Mouse (Mus musculus) liver, embryonic 14.5 days (tissue): ENCODE results near the gene Lyrm1. TPM values are rescaled to one million over a fixed set of nuclear protein-coding genes. Genes with fewer than 3 reads are reported as not detected.

Experiments
- ATAC-seq: fragments of 200-750 bp; cut with Nextera tagmentation; 2 replicates; pipeline ENCODE4 v1.8.0; 2017; ENCODE audit warnings: moderate number of reproducible peaks, mild to moderate bottlenecking, moderate library complexity; ENCODE audit not compliant: insufficient read depth
- DNase-seq, 3 experiments: peaks; one replicate each; pipeline ENCODE4 v3.0.0-alpha.2; 2012 to 2013; ENCODE audit warnings: low read depth in 3 of 3, low spot score in 3 of 3
- H3K27ac ChIP-seq: fragments of 300-500 bp; sonication (generic); 2 replicates; pipeline ENCODE4 v1.5.1; 2014; ENCODE audit warnings: moderate library complexity, mild to moderate bottlenecking, control low read depth, inconsistent platforms
- H3K27me3 ChIP-seq: fragments of 300-500 bp; sonication (generic); 2 replicates; pipeline ENCODE4 v1.6.1; 2014; ENCODE audit warnings: mild to moderate bottlenecking, low read length, moderate library complexity; ENCODE audit not compliant: control insufficient read depth, insufficient read depth
- H3K36me3 ChIP-seq: fragments of 300-500 bp; sonication (generic); replicated peaks from 2 replicates; pipeline ENCODE4 v1.6.1; 2014; ENCODE audit warnings: low read depth; ENCODE audit not compliant: control insufficient read depth, insufficient read depth
- H3K4me1 ChIP-seq, 2 experiments: fragments of 200-500 bp in 1 of 2; fragments of 300-500 bp in 1 of 2; sonication (generic) in 1 of 2; replicated peaks; 2 replicates each; pipeline ENCODE4 v1.6.1; 2012 to 2014; ENCODE audit warnings: antibody characterized with exemption in 1 of 2, inconsistent platforms in 1 of 2, low read length in 1 of 2; ENCODE audit not compliant: control insufficient read depth in 2 of 2, insufficient read depth in 2 of 2
- H3K4me2 ChIP-seq: fragments of 300-500 bp; sonication (generic); 2 replicates; pipeline ENCODE4 v1.6.1; 2014; ENCODE audit warnings: low read depth, mild to moderate bottlenecking, control low read depth, moderate library complexity
- H3K4me3 ChIP-seq, 2 experiments: fragments of 200-500 bp in 1 of 2; fragments of 300-500 bp in 1 of 2; sonication (generic) in 1 of 2; 2 replicates each; pipeline ENCODE4 v1.5.1; 2012 to 2014; ENCODE audit warnings: low read depth in 2 of 2, low read length in 2 of 2, mild to moderate bottlenecking in 2 of 2, control low read depth in 1 of 2, inconsistent platforms in 1 of 2, moderate library complexity in 1 of 2; ENCODE audit not compliant: insufficient read depth in 1 of 2
- H3K9ac ChIP-seq: fragments of 300-500 bp; sonication (generic); replicated peaks from 2 replicates; pipeline ENCODE4 v1.6.1; 2014; ENCODE audit warnings: mild to moderate bottlenecking, control low read depth, moderate library complexity
- H3K9me3 ChIP-seq: fragments of 300-500 bp; sonication (generic); 2 replicates; pipeline ENCODE4 v1.6.1; 2016; ENCODE audit warnings: low read length, mixed read lengths; ENCODE audit not compliant: control insufficient read depth
- CTCF ChIP-seq: IDR thresholded peaks from 2 replicates; pipeline ENCODE4 v1.5.1; 2016; ENCODE audit warnings: antibody characterized with exemption, low read depth, control low read depth
- EP300 ChIP-seq: IDR thresholded peaks from 2 replicates; pipeline ENCODE4 v1.6.1; 2016; ENCODE audit warnings: antibody characterized with exemption, low read depth
- WGBS: fragments of 180-500 bp; shearing (Covaris S2); extraction: QIAGEN DNeasy Blood & Tissue Kit; methylation state at CpG from one replicate; pipeline ENCODE4 v1.1.7; 2014; ENCODE audit not compliant: insufficient replicate concordance; 5-methylcytosine and 5-hydroxymethylcytosine counted together
- polyA plus RNA-seq, 2 experiments: library from polyadenylated mRNA; depleted of rRNA in 1 of 2; stranded (reverse) in 1 of 2; unstranded in 1 of 2; fragments of >200 nt; fragmentation: Nextera tagmentation in 1 of 2; extraction: Ambion mirVana in 1 of 2; gene quantifications; 2 replicates each; pipeline versions ENCODE4 v1.2.1 to v1.2.3; 2012 to 2014

The Lyrm1 gene
- polyA plus RNA-seq, 2 experiments, result 1.4 to 3.2 TPM

- Histone ChIP-seq H3K36me3 (no peaks in the 10 kb centered on the region), H3K9me3 (no peaks in the 10 kb centered on the region), H3K4me1 (0 out of 4 replicates have a peak, but pooled peaks cover 0 to 2% of the 10 kb centered on the region in 2 experiments), H3K27ac (no peak overlapping the region), H3K4me2 (no peak overlapping the region), H3K9ac (no peak overlapping the region), H3K27me3 (no peaks in the 10 kb centered on the region), H3K4me3 (no peak overlapping the region)
- no peak for DNase-seq
- no peak for TF ChIP-seq CTCF
- TF ChIP-seq EP300, result no peak
- WGBS, result 55% methylated on average over 5 of the region's 5 CpGs
- ATAC-seq, result no peak
Observed at GRCm38 (mm10) chr7:119880345-119880744, 15.3 kb upstream of the Lyrm1 start.

- no peak for TF ChIP-seq EP300
- no peak for TF ChIP-seq CTCF
- no peaks in the 10 kb centered on the region for H3K27me3 ChIP-seq
- no peak overlapping the region for H3K4me2 ChIP-seq
- H3K9ac ChIP-seq, result no peak overlapping the region
- no peak for ATAC-seq
- 0 out of 4 replicates have a peak, but pooled peaks cover 0 to 2% of the 10 kb centered on the region in 2 experiments for H3K4me1 ChIP-seq
- WGBS, result 80% methylated on average over 2 of the region's 2 CpGs
- no peaks in the 10 kb centered on the region for H3K9me3 ChIP-seq
- no peak overlapping the region for H3K4me3 ChIP-seq
- H3K27ac ChIP-seq, result no peak overlapping the region
- H3K36me3 ChIP-seq, result no peaks in the 10 kb centered on the region
- DNase-seq, result no peak
Observed at GRCm38 (mm10) chr7:119881229-119881628, 14.4 kb upstream of the Lyrm1 start.

GRCm38 (mm10) chr7:119887887-119888286, 7.8 kb upstream of the Lyrm1 start:
- WGBS, result 65% methylated on average over 4 of the region's 4 CpGs
- H3K4me1 ChIP-seq, result no peaks in the 10 kb centered on the region
- no peak for ATAC-seq
- DNase-seq, result no peak
- H3K27me3 ChIP-seq, result no peaks in the 10 kb centered on the region
- H3K4me2 ChIP-seq, result no peak overlapping the region
- no peak for TF ChIP-seq EP300
- TF ChIP-seq CTCF, result no peak
- no peaks in the 10 kb centered on the region for H3K36me3 ChIP-seq
- no peaks in the 10 kb centered on the region for H3K9me3 ChIP-seq
- no peak overlapping the region for H3K9ac ChIP-seq
- no peak overlapping the region for H3K27ac ChIP-seq
- no peak overlapping the region for H3K4me3 ChIP-seq

GRCm38 (mm10) chr7:119892198-119892597, 3.5 kb upstream of the Lyrm1 start:
- DNase-seq (no peak), ATAC-seq (no peak)
- Histone ChIP-seq H3K27me3 (no peaks in the 10 kb centered on the region), H3K4me3 (no peak overlapping the region), H3K36me3 (no peaks in the 10 kb centered on the region), H3K4me2 (no peak overlapping the region), H3K9me3 (no peaks in the 10 kb centered on the region), H3K4me1 (peaks cover 10 to 13% of the 10 kb centered on the region in 2 experiments), H3K27ac (no peak overlapping the region), H3K9ac (no peak overlapping the region)
- WGBS, result 69% methylated on average over 1 of the region's 1 CpGs
- no peak for TF ChIP-seq CTCF
- no peak for TF ChIP-seq EP300

- no peak overlapping the region for H3K4me2 ChIP-seq
- ATAC-seq, result no peak
Observed at GRCm38 (mm10) chr7:119892742-119893141, 2.9 kb upstream of the Lyrm1 start.

More at GRCm38 (mm10) chr7:119892742-119893141, 2.9 kb upstream of the Lyrm1 start:
- peaks cover 16 to 19% of the 10 kb centered on the region in 2 experiments for H3K4me1 ChIP-seq
- H3K27me3 ChIP-seq, result no peaks in the 10 kb centered on the region
- no peak for DNase-seq
- 52% methylated on average over 4 of the region's 4 CpGs for WGBS
- no peaks in the 10 kb centered on the region for H3K9me3 ChIP-seq
- no peak overlapping the region for H3K9ac ChIP-seq
- no peaks in the 10 kb centered on the region for H3K36me3 ChIP-seq
- H3K27ac ChIP-seq, result no peak overlapping the region
- no peak for TF ChIP-seq CTCF
- no peak for TF ChIP-seq EP300
- no peak overlapping the region for H3K4me3 ChIP-seq
